Mouse (Mus musculus): Measurements from ENCODE around the gene Anks1. TPM values are rescaled to one million over a fixed set of nuclear protein-coding genes. Genes with fewer than 3 reads are reported as not detected.
A peak's percentile ranks its signal among the peaks of the same experiment; 100 is the strongest.

Gene Anks1
- polyA plus RNA-seq, 1 experiment from 2014 or later = 16.9 TPM

GRCm38 (mm10) chr17:28019785-28020696 lies 110.9 kb downstream of the Anks1 start:
- DNase-seq (ENCODE audit: low spot score) (no peak), ATAC-seq (replicated peaks; ENCODE audit: low FRiP score, low TSS enrichment, low read depth) (no peak)
- Histone ChIP-seq H3K4me3 (ENCODE audit: low read depth, low read length) (no peak overlapping the region), H3K27me3 (replicated peaks; ENCODE audit: control insufficient read depth, insufficient read depth, low read length) (no peaks in the 10 kb centered on the region), H3K27ac (ENCODE audit: low read depth) (no peak overlapping the region), H3K9me3 (ENCODE audit: control insufficient read depth, low read length) (no peaks in the 10 kb centered on the region), H3K4me1 (replicated peaks; ENCODE audit: control insufficient read depth, insufficient read depth, low read length) (peaks cover 47% of the 10 kb centered on the region), H3K4me2 (ENCODE audit: low read length) (no peak overlapping the region), H3K36me3 (ENCODE audit: control insufficient read depth, insufficient read depth, low read length) (no peaks in the 10 kb centered on the region), H3K9ac (ENCODE audit: low read length) (no peak overlapping the region)
- 74% methylated on average over 21 of the region's 21 CpGs for WGBS

- Histone ChIP-seq H3K36me3 (ENCODE audit: control insufficient read depth, insufficient read depth, low read length) (no peaks in the 10 kb centered on the region), H3K27me3 (replicated peaks; ENCODE audit: control insufficient read depth, insufficient read depth, low read length) (no peaks in the 10 kb centered on the region), H3K27ac (ENCODE audit: low read depth) (0 out of 2 replicates have a peak overlapping the region, but pooled peaks have one; percentile 9), H3K9ac (ENCODE audit: low read length) (no peak overlapping the region), H3K4me1 (replicated peaks; ENCODE audit: control insufficient read depth, insufficient read depth, low read length) (peaks cover 53% of the 10 kb centered on the region), H3K4me3 (ENCODE audit: low read depth, low read length) (no peak overlapping the region), H3K4me2 (ENCODE audit: low read length) (no peak overlapping the region), H3K9me3 (ENCODE audit: control insufficient read depth, low read length) (no peaks in the 10 kb centered on the region)
- WGBS = 53% methylated on average over 10 of the region's 10 CpGs
- no peak for ATAC-seq (replicated peaks; ENCODE audit: low FRiP score, low TSS enrichment, low read depth)
- DNase-seq (ENCODE audit: low spot score) = no peak
These were observed 112.8 kb downstream of the Anks1 start for GRCm38 (mm10) chr17:28021911-28022310.

- H3K9ac ChIP-seq (ENCODE audit: low read length) = no peak overlapping the region
- no peak overlapping the region for H3K4me2 ChIP-seq (ENCODE audit: low read length)
- WGBS = 87% methylated on average over 22 of the region's 22 CpGs
- peaks cover 51% of the 10 kb centered on the region for H3K4me1 ChIP-seq (replicated peaks; ENCODE audit: control insufficient read depth, insufficient read depth, low read length)
- H3K4me3 ChIP-seq (ENCODE audit: low read depth, low read length) = no peak overlapping the region
- H3K27me3 ChIP-seq (replicated peaks; ENCODE audit: control insufficient read depth, insufficient read depth, low read length) = no peaks in the 10 kb centered on the region
- no peaks in the 10 kb centered on the region for H3K9me3 ChIP-seq (ENCODE audit: control insufficient read depth, low read length)
- 0 out of 2 replicates have a peak overlapping the region, but pooled peaks have one; percentile 11 for H3K27ac ChIP-seq (ENCODE audit: low read depth)
- H3K36me3 ChIP-seq (ENCODE audit: control insufficient read depth, insufficient read depth, low read length) = peaks cover 4% of the 10 kb centered on the region; the same call in 1 of the 2 replicates
- no peak for DNase-seq (ENCODE audit: low spot score)
- ATAC-seq (replicated peaks; ENCODE audit: low FRiP score, low TSS enrichment, low read depth) = no peak
These were observed 113.9 kb downstream of the Anks1 start for GRCm38 (mm10) chr17:28022854-28023655.

- H3K4me2 ChIP-seq (ENCODE audit: low read length) = no peak overlapping the region
- WGBS = 39% methylated on average over 5 of the region's 5 CpGs
- H3K27ac ChIP-seq (ENCODE audit: low read depth) = peak overlapping the region; percentile 54; the same call in 1 of the 2 replicates
- H3K27me3 ChIP-seq (replicated peaks; ENCODE audit: control insufficient read depth, insufficient read depth, low read length) = no peaks in the 10 kb centered on the region
- DNase-seq (ENCODE audit: low spot score) = peak; percentile 67
- peaks cover 39% of the 10 kb centered on the region for H3K4me1 ChIP-seq (replicated peaks; ENCODE audit: control insufficient read depth, insufficient read depth, low read length)
- peaks cover 4% of the 10 kb centered on the region; the same call in 1 of the 2 replicates for H3K36me3 ChIP-seq (ENCODE audit: control insufficient read depth, insufficient read depth, low read length)
- H3K4me3 ChIP-seq (ENCODE audit: low read depth, low read length) = no peak overlapping the region
- no peak overlapping the region for H3K9ac ChIP-seq (ENCODE audit: low read length)
- ATAC-seq (replicated peaks; ENCODE audit: low FRiP score, low TSS enrichment, low read depth) = no peak
- no peaks in the 10 kb centered on the region for H3K9me3 ChIP-seq (ENCODE audit: control insufficient read depth, low read length)
These were observed 116.4 kb downstream of the Anks1 start for GRCm38 (mm10) chr17:28025541-28025961.

- Histone ChIP-seq H3K27me3 (replicated peaks; ENCODE audit: control insufficient read depth, insufficient read depth, low read length) (no peaks in the 10 kb centered on the region), H3K27ac (ENCODE audit: low read depth) (peak overlapping the region; percentile 54; the same call in 1 of the 2 replicates), H3K4me3 (ENCODE audit: low read depth, low read length) (no peak overlapping the region), H3K36me3 (ENCODE audit: control insufficient read depth, insufficient read depth, low read length) (peaks cover 4% of the 10 kb centered on the region; the same call in 1 of the 2 replicates), H3K9ac (ENCODE audit: low read length) (0 out of 2 replicates have a peak overlapping the region, but pooled peaks have one; percentile 1), H3K4me2 (ENCODE audit: low read length) (no peak overlapping the region), H3K4me1 (replicated peaks; ENCODE audit: control insufficient read depth, insufficient read depth, low read length) (peaks cover 39% of the 10 kb centered on the region), H3K9me3 (ENCODE audit: control insufficient read depth, low read length) (no peaks in the 10 kb centered on the region)
- WGBS = 64% methylated on average over 14 of the region's 14 CpGs
- ATAC-seq (replicated peaks; ENCODE audit: low FRiP score, low TSS enrichment, low read depth) (no peak; the same call in 1 of the 2 replicates), DNase-seq (ENCODE audit: low spot score) (no peak)
These were observed 117.2 kb downstream of the Anks1 start for GRCm38 (mm10) chr17:28026111-28026872.

GRCm38 (mm10) chr17:28027197-28027596 lies 118.1 kb downstream of the Anks1 start:
- H3K36me3 ChIP-seq (ENCODE audit: control insufficient read depth, insufficient read depth, low read length) = peaks cover 4% of the 10 kb centered on the region; the same call in 1 of the 2 replicates
- no peak for DNase-seq (ENCODE audit: low spot score)
- ATAC-seq (replicated peaks; ENCODE audit: low FRiP score, low TSS enrichment, low read depth) = no peak
- H3K9me3 ChIP-seq (ENCODE audit: control insufficient read depth, low read length) = no peaks in the 10 kb centered on the region
- no peak overlapping the region for H3K4me3 ChIP-seq (ENCODE audit: low read depth, low read length)
- 89% methylated on average over 6 of the region's 6 CpGs for WGBS
- peaks cover 36% of the 10 kb centered on the region for H3K4me1 ChIP-seq (replicated peaks; ENCODE audit: control insufficient read depth, insufficient read depth, low read length)
- no peak overlapping the region for H3K27ac ChIP-seq (ENCODE audit: low read depth)
- H3K9ac ChIP-seq (ENCODE audit: low read length) = no peak overlapping the region
- H3K4me2 ChIP-seq (ENCODE audit: low read length) = no peak overlapping the region
- H3K27me3 ChIP-seq (replicated peaks; ENCODE audit: control insufficient read depth, insufficient read depth, low read length) = no peaks in the 10 kb centered on the region

- WGBS = 54% methylated on average over 10 of the region's 10 CpGs
- Histone ChIP-seq H3K4me3 (ENCODE audit: low read depth, low read length) (no peak overlapping the region), H3K27me3 (replicated peaks; ENCODE audit: control insufficient read depth, insufficient read depth, low read length) (no peaks in the 10 kb centered on the region), H3K9ac (ENCODE audit: low read length) (no peak overlapping the region), H3K27ac (ENCODE audit: low read depth) (no peak overlapping the region), H3K36me3 (ENCODE audit: control insufficient read depth, insufficient read depth, low read length) (peaks cover 4% of the 10 kb centered on the region; the same call in 1 of the 2 replicates), H3K4me2 (ENCODE audit: low read length) (no peak overlapping the region), H3K4me1 (replicated peaks; ENCODE audit: control insufficient read depth, insufficient read depth, low read length) (peaks cover 30% of the 10 kb centered on the region), H3K9me3 (ENCODE audit: control insufficient read depth, low read length) (no peaks in the 10 kb centered on the region)
- no peak for DNase-seq (ENCODE audit: low spot score)
- no peak for ATAC-seq (replicated peaks; ENCODE audit: low FRiP score, low TSS enrichment, low read depth)
These were observed 119.1 kb downstream of the Anks1 start for GRCm38 (mm10) chr17:28028236-28028635.

- Histone ChIP-seq H3K27ac (ENCODE audit: low read depth) (peak overlapping the region; percentile 51; the same call in 1 of the 2 replicates), H3K4me2 (ENCODE audit: low read length) (no peak overlapping the region), H3K9ac (ENCODE audit: low read length) (no peak overlapping the region), H3K4me1 (replicated peaks; ENCODE audit: control insufficient read depth, insufficient read depth, low read length) (peaks cover 29% of the 10 kb centered on the region), H3K4me3 (ENCODE audit: low read depth, low read length) (no peak overlapping the region), H3K27me3 (replicated peaks; ENCODE audit: control insufficient read depth, insufficient read depth, low read length) (no peaks in the 10 kb centered on the region), H3K9me3 (ENCODE audit: control insufficient read depth, low read length) (no peaks in the 10 kb centered on the region), H3K36me3 (ENCODE audit: control insufficient read depth, insufficient read depth, low read length) (peaks cover 4% of the 10 kb centered on the region; the same call in 1 of the 2 replicates)
- WGBS = 50% methylated on average over 2 of the region's 2 CpGs
- no peak for DNase-seq (ENCODE audit: low spot score)
- no peak for ATAC-seq (replicated peaks; ENCODE audit: low FRiP score, low TSS enrichment, low read depth)
These were observed 120.2 kb downstream of the Anks1 start for GRCm38 (mm10) chr17:28029308-28029707.
